Mouse (Mus musculus): ENCODE data around the gene Nrbp1. TPM values are rescaled to one million over a fixed set of nuclear protein-coding genes. Genes with fewer than 3 reads are reported as not detected.

Gene Nrbp1
- polyA plus RNA-seq, 1 experiment: 126 TPM

- Histone ChIP-seq H3K36me3 (ENCODE audit: control insufficient read depth, insufficient read depth, low read length) (peaks cover 11% of the 10 kb centered on the region), H3K27ac (ENCODE audit: insufficient read depth, low read depth, low read length) (peak overlapping the region; percentile 49), H3K27me3 (replicated peaks; ENCODE audit: control insufficient read depth, insufficient read depth, low read length) (no peaks in the 10 kb centered on the region), H3K4me1 (ENCODE audit: control insufficient read depth, insufficient read depth, low read length) (0 out of 2 replicates have a peak, but pooled peaks cover 5% of the 10 kb centered on the region), H3K4me3 (ENCODE audit: insufficient read depth, low read depth, low read length) (no peak overlapping the region)
- TF ChIP-seq POLR2A (IDR thresholded peaks at IDR 0.05; ENCODE audit: low read depth, low read length) (no peak), CTCF (conservative IDR thresholded peaks at IDR 0.05; ENCODE audit: insufficient read depth, insufficient read length, low read depth, low read length) (no peak)
- WGBS: 86% methylated on average over 8 of the region's 8 CpGs
- DNase-seq: no peak
Observed at GRCm38 (mm10) chr5:31253806-31254205, 13.1 kb downstream of the Nrbp1 start.

- Histone ChIP-seq H3K4me3 (ENCODE audit: insufficient read depth, low read depth, low read length) (no peak overlapping the region), H3K4me1 (ENCODE audit: control insufficient read depth, insufficient read depth, low read length) (0 out of 2 replicates have a peak, but pooled peaks cover 5% of the 10 kb centered on the region), H3K36me3 (ENCODE audit: control insufficient read depth, insufficient read depth, low read length) (peaks cover 10% of the 10 kb centered on the region), H3K27me3 (replicated peaks; ENCODE audit: control insufficient read depth, insufficient read depth, low read length) (no peaks in the 10 kb centered on the region), H3K27ac (ENCODE audit: insufficient read depth, low read depth, low read length) (peak overlapping the region; percentile 49; the same call in 1 of the 2 replicates)
- TF ChIP-seq POLR2A (IDR thresholded peaks at IDR 0.05; ENCODE audit: low read depth, low read length) (no peak), CTCF (conservative IDR thresholded peaks at IDR 0.05; ENCODE audit: insufficient read depth, insufficient read length, low read depth, low read length) (no peak)
- WGBS: 62% methylated on average over 7 of the region's 7 CpGs
- peak; percentile 70 for DNase-seq
Observed at GRCm38 (mm10) chr5:31254452-31254851, 13.8 kb downstream of the Nrbp1 start.

- H3K4me3 ChIP-seq (ENCODE audit: insufficient read depth, low read depth, low read length): no peak overlapping the region
- DNase-seq: no peak
- WGBS: 87% methylated on average over 8 of the region's 8 CpGs
- H3K36me3 ChIP-seq (ENCODE audit: control insufficient read depth, insufficient read depth, low read length): peaks cover 8% of the 10 kb centered on the region
- 0 out of 2 replicates have a peak, but pooled peaks cover 5% of the 10 kb centered on the region for H3K4me1 ChIP-seq (ENCODE audit: control insufficient read depth, insufficient read depth, low read length)
- H3K27me3 ChIP-seq (replicated peaks; ENCODE audit: control insufficient read depth, insufficient read depth, low read length): no peaks in the 10 kb centered on the region
- no peak overlapping the region for H3K27ac ChIP-seq (ENCODE audit: insufficient read depth, low read depth, low read length)
- TF ChIP-seq CTCF (conservative IDR thresholded peaks at IDR 0.05; ENCODE audit: insufficient read depth, insufficient read length, low read depth, low read length): no peak
- TF ChIP-seq POLR2A (IDR thresholded peaks at IDR 0.05; ENCODE audit: low read depth, low read length): no peak
Observed at GRCm38 (mm10) chr5:31254901-31255300, 14.2 kb downstream of the Nrbp1 start.

GRCm38 (mm10) chr5:31255381-31255780 lies 14.7 kb downstream of the Nrbp1 start:
- TF ChIP-seq CTCF (conservative IDR thresholded peaks at IDR 0.05; ENCODE audit: insufficient read depth, insufficient read length, low read depth, low read length): no peak
- Histone ChIP-seq H3K4me3 (ENCODE audit: insufficient read depth, low read depth, low read length) (no peak overlapping the region), H3K27me3 (replicated peaks; ENCODE audit: control insufficient read depth, insufficient read depth, low read length) (no peaks in the 10 kb centered on the region), H3K36me3 (ENCODE audit: control insufficient read depth, insufficient read depth, low read length) (peaks cover 3% of the 10 kb centered on the region; the same call in 1 of the 2 replicates), H3K27ac (ENCODE audit: insufficient read depth, low read depth, low read length) (no peak overlapping the region), H3K4me1 (ENCODE audit: control insufficient read depth, insufficient read depth, low read length) (0 out of 2 replicates have a peak, but pooled peaks cover 5% of the 10 kb centered on the region)
- DNase-seq: no peak
- 91% methylated on average over 2 of the region's 2 CpGs for WGBS

GRCm38 (mm10) chr5:31255971-31256370 lies 15.3 kb downstream of the Nrbp1 start:
- WGBS: 56% methylated on average over 2 of the region's 2 CpGs
- 0 out of 2 replicates have a peak, but pooled peaks cover 2% of the 10 kb centered on the region for H3K36me3 ChIP-seq (ENCODE audit: control insufficient read depth, insufficient read depth, low read length)

GRCm38 (mm10) chr5:31257616-31258015 lies 17.0 kb downstream of the Nrbp1 start:
- no peaks in the 10 kb centered on the region for H3K4me1 ChIP-seq (ENCODE audit: control insufficient read depth, insufficient read depth, low read length)
- no peak for TF ChIP-seq POLR2A (IDR thresholded peaks at IDR 0.05; ENCODE audit: low read depth, low read length)
- no peak for TF ChIP-seq CTCF (conservative IDR thresholded peaks at IDR 0.05; ENCODE audit: insufficient read depth, insufficient read length, low read depth, low read length)
- WGBS: 83% methylated on average over 11 of the region's 11 CpGs
- H3K4me3 ChIP-seq (ENCODE audit: insufficient read depth, low read depth, low read length): no peak overlapping the region
- H3K27ac ChIP-seq (ENCODE audit: insufficient read depth, low read depth, low read length): no peak overlapping the region
- H3K27me3 ChIP-seq (replicated peaks; ENCODE audit: control insufficient read depth, insufficient read depth, low read length): no peaks in the 10 kb centered on the region
- DNase-seq: no peak
- 0 out of 2 replicates have a peak, but pooled peaks cover 2% of the 10 kb centered on the region for H3K36me3 ChIP-seq (ENCODE audit: control insufficient read depth, insufficient read depth, low read length)

More at GRCm38 (mm10) chr5:31255971-31256370, 15.3 kb downstream of the Nrbp1 start:
- Histone ChIP-seq H3K4me1 (ENCODE audit: control insufficient read depth, insufficient read depth, low read length) (0 out of 2 replicates have a peak, but pooled peaks cover 5% of the 10 kb centered on the region), H3K27ac (ENCODE audit: insufficient read depth, low read depth, low read length) (no peak overlapping the region), H3K4me3 (ENCODE audit: insufficient read depth, low read depth, low read length) (no peak overlapping the region), H3K27me3 (replicated peaks; ENCODE audit: control insufficient read depth, insufficient read depth, low read length) (no peaks in the 10 kb centered on the region)
- TF ChIP-seq POLR2A (IDR thresholded peaks at IDR 0.05; ENCODE audit: low read depth, low read length): no peak
- TF ChIP-seq CTCF (conservative IDR thresholded peaks at IDR 0.05; ENCODE audit: insufficient read depth, insufficient read length, low read depth, low read length): no peak
- DNase-seq: no peak

GRCm38 (mm10) chr5:31266101-31266500 lies 25.4 kb downstream of the Nrbp1 start:
- Histone ChIP-seq H3K4me1 (ENCODE audit: control insufficient read depth, insufficient read depth, low read length) (no peaks in the 10 kb centered on the region), H3K4me3 (ENCODE audit: insufficient read depth, low read depth, low read length) (no peak overlapping the region), H3K36me3 (ENCODE audit: control insufficient read depth, insufficient read depth, low read length) (no peaks in the 10 kb centered on the region; the same call in 1 of the 2 replicates), H3K27me3 (replicated peaks; ENCODE audit: control insufficient read depth, insufficient read depth, low read length) (no peaks in the 10 kb centered on the region), H3K27ac (ENCODE audit: insufficient read depth, low read depth, low read length) (no peak overlapping the region)
- WGBS: 73% methylated on average over 7 of the region's 7 CpGs
- no peak for DNase-seq
- TF ChIP-seq CTCF (conservative IDR thresholded peaks at IDR 0.05; ENCODE audit: insufficient read depth, insufficient read length, low read depth, low read length) (no peak), POLR2A (IDR thresholded peaks at IDR 0.05; ENCODE audit: low read depth, low read length) (no peak)

Data from kidney, adult 2 months (tissue).